Mouse (Mus musculus): ENCODE measurements around the gene Slc12a5. TPM values are rescaled to one million over a fixed set of nuclear protein-coding genes. Genes with fewer than 3 reads are reported as not detected.

Gene Slc12a5
- total RNA-seq, 1 experiment from 2014 or later = 0.45 TPM

DNA sequence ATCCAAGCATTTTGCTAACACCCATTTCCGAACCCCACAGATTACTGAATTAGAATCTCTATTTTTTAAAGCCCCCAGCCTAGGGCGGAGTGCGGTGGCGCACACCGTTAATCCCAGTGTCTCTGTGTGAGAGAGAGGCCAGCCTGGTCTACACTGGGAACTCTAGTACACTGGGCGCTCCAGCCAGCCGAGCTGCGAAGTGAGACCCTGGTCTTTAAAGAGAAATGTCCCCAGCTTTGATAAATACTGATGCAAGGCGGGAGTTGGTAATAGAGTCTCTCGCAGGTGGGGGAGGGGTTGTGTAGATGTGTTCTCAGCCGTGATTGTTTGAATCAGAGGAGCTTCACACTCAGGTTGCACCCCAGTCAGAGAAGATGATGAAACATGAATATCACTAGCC, 21.5 kb upstream of the Slc12a5 start:
- ATAC-seq (replicated peaks in 1 of 2; ENCODE audit: insufficient read depth in 1 of 2, low FRiP score in 2 of 2, low TSS enrichment in 1 of 2, low read depth in 1 of 2, poor library complexity in 2 of 2, severe bottlenecking in 2 of 2) = no peak

GRCm38 (mm10) chr2:164940140-164940830, 20.3 kb upstream of the Slc12a5 start, which contains the start of gene Mmp9:
TSS of gene Mmp9 (plus strand) at chr2:164940780.
- ATAC-seq (replicated peaks in 1 of 2; ENCODE audit: insufficient read depth in 1 of 2, low FRiP score in 2 of 2, low TSS enrichment in 1 of 2, low read depth in 1 of 2, poor library complexity in 2 of 2, severe bottlenecking in 2 of 2) = no peak

- ATAC-seq (replicated peaks in 1 of 2; ENCODE audit: insufficient read depth in 1 of 2, low FRiP score in 2 of 2, low TSS enrichment in 1 of 2, low read depth in 1 of 2, poor library complexity in 2 of 2, severe bottlenecking in 2 of 2) = peak; percentile 70 to 77
Observed at GRCm38 (mm10) chr2:164942692-164943290, 17.8 kb upstream of the Slc12a5 start.

DNA sequence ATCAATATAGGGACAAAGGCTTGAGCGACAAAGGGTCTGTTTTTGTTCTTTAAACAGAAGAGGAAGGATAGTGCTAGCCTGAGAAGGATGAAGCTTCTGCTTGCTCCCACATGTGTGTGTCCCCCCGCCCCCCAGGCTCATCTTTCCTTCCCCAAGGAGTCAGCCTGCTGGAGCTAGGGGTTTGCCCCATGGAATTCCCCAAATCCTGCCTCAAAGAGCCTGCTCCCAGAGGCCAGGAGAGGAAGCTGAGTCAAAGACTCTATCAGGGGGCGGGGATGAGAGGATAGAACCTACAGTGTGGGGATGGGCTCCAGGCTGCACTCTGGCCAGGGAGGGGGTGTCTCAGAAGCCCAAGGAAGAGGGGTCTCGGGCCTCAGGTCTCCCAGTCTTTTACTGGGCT, 13.1 kb upstream of the Slc12a5 start:
- ATAC-seq (replicated peaks in 1 of 2; ENCODE audit: insufficient read depth in 1 of 2, low FRiP score in 2 of 2, low TSS enrichment in 1 of 2, low read depth in 1 of 2, poor library complexity in 2 of 2, severe bottlenecking in 2 of 2) = no peak

- peak; percentile 29 to 39 for ATAC-seq (replicated peaks in 1 of 2; ENCODE audit: insufficient read depth in 1 of 2, low FRiP score in 2 of 2, low TSS enrichment in 1 of 2, low read depth in 1 of 2, poor library complexity in 2 of 2, severe bottlenecking in 2 of 2)
Observed at GRCm38 (mm10) chr2:164947930-164948329, 12.7 kb upstream of the Slc12a5 start.

GRCm38 (mm10) chr2:164948962-164949361, 11.6 kb upstream of the Slc12a5 start:
- ATAC-seq (replicated peaks in 1 of 2; ENCODE audit: insufficient read depth in 1 of 2, low FRiP score in 2 of 2, low TSS enrichment in 1 of 2, low read depth in 1 of 2, poor library complexity in 2 of 2, severe bottlenecking in 2 of 2) = no peak

- no peak; a peak in 1 of 4 replicates for ATAC-seq (replicated peaks in 1 of 2; ENCODE audit: insufficient read depth in 1 of 2, low FRiP score in 2 of 2, low TSS enrichment in 1 of 2, low read depth in 1 of 2, poor library complexity in 2 of 2, severe bottlenecking in 2 of 2)
Observed at GRCm38 (mm10) chr2:164950501-164950900, 10.1 kb upstream of the Slc12a5 start.

GRCm38 (mm10) chr2:164951745-164952144, 8.9 kb upstream of the Slc12a5 start:
- no peak for ATAC-seq (replicated peaks in 1 of 2; ENCODE audit: insufficient read depth in 1 of 2, low FRiP score in 2 of 2, low TSS enrichment in 1 of 2, low read depth in 1 of 2, poor library complexity in 2 of 2, severe bottlenecking in 2 of 2)

DNA sequence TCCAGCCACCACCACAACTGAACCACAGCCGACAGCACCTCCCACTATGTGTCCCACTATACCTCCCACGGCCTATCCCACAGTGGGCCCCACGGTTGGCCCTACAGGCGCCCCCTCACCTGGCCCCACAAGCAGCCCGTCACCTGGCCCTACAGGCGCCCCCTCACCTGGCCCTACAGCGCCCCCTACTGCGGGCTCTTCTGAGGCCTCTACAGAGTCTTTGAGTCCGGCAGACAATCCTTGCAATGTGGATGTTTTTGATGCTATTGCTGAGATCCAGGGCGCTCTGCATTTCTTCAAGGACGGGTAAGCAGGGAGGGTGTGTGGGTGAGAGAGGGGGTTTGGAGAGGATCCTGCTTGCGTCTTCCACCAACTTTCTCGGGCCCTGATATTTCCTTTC, 8.2 kb upstream of the Slc12a5 start:
- no peak for ATAC-seq (replicated peaks in 1 of 2; ENCODE audit: insufficient read depth in 1 of 2, low FRiP score in 2 of 2, low TSS enrichment in 1 of 2, low read depth in 1 of 2, poor library complexity in 2 of 2, severe bottlenecking in 2 of 2)

DNA sequence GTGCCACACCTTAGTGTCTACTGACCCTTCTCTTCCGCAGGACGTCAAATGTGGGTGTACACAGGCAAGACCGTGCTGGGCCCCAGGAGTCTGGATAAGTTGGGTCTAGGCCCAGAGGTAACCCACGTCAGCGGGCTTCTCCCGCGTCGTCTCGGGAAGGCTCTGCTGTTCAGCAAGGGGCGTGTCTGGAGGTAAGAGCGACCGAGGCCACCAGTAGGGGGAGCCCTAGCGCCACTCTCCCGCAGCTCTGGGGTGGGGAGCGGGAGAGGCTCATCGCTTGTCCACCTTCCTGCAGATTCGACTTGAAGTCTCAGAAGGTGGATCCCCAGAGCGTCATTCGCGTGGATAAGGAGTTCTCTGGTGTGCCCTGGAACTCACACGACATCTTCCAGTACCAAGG, 7.4 kb upstream of the Slc12a5 start:
- peak; percentile 77 to 84 for ATAC-seq (replicated peaks in 1 of 2; ENCODE audit: insufficient read depth in 1 of 2, low FRiP score in 2 of 2, low TSS enrichment in 1 of 2, low read depth in 1 of 2, poor library complexity in 2 of 2, severe bottlenecking in 2 of 2)

DNA sequence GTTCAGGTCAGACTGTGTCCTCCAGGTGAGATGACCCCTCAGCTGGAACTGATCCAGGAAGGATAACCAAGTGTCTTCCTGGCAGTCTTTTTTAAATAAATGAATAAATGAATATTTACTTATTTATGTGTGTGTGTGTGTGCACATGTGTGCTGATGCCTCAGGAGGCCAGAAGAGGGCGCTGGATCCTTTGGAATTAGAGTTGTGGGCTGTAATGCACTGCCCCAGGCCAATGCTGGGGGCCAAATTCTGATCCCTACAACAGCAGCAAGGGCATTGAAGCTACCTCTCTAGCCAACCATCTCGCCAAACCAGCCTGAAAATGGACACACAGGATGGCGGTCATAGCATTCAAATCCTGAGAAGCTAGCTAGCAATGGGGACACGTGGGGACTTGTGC, 4.9 kb upstream of the Slc12a5 start:
- no peak for ATAC-seq (replicated peaks in 1 of 2; ENCODE audit: insufficient read depth in 1 of 2, low FRiP score in 2 of 2, low TSS enrichment in 1 of 2, low read depth in 1 of 2, poor library complexity in 2 of 2, severe bottlenecking in 2 of 2)

- ATAC-seq (replicated peaks in 1 of 2; ENCODE audit: insufficient read depth in 1 of 2, low FRiP score in 2 of 2, low TSS enrichment in 1 of 2, low read depth in 1 of 2, poor library complexity in 2 of 2, severe bottlenecking in 2 of 2) = no peak
Observed at GRCm38 (mm10) chr2:164956195-164956594, 4.4 kb upstream of the Slc12a5 start.

- ATAC-seq (replicated peaks in 1 of 2; ENCODE audit: insufficient read depth in 1 of 2, low FRiP score in 2 of 2, low TSS enrichment in 1 of 2, low read depth in 1 of 2, poor library complexity in 2 of 2, severe bottlenecking in 2 of 2) = no peak
Observed at GRCm38 (mm10) chr2:164957548-164958315, 2.9 kb upstream of the Slc12a5 start.

- 0 out of 4 replicates have a peak, but pooled peaks have one; percentile 26 to 42 for ATAC-seq (replicated peaks in 1 of 2; ENCODE audit: insufficient read depth in 1 of 2, low FRiP score in 2 of 2, low TSS enrichment in 1 of 2, low read depth in 1 of 2, poor library complexity in 2 of 2, severe bottlenecking in 2 of 2)
Observed at GRCm38 (mm10) chr2:164961506-164962182, 1.0 kb downstream of the Slc12a5 start.

DNA sequence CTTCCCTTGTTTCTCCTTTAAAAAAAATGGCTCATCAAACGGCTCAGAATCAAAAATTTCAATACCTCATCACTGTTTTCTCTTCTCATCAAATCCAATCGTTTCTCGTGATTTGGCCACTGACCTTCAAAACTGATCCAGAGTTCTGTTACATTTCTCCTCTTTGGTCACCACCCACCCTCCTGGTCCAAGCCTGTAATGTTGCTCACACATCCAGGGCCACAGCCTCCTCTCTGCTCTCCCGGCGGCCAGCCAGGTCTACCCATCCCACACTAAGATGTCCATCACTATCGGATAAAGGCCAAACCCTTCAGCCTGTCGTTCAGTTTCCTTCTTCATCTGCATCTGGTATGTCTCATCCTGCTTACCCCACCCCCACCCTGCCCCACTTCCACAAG, 1.6 kb downstream of the Slc12a5 start:
- no peak for ATAC-seq (replicated peaks in 1 of 2; ENCODE audit: insufficient read depth in 1 of 2, low FRiP score in 2 of 2, low TSS enrichment in 1 of 2, low read depth in 1 of 2, poor library complexity in 2 of 2, severe bottlenecking in 2 of 2)

- no peak for ATAC-seq (replicated peaks in 1 of 2; ENCODE audit: insufficient read depth in 1 of 2, low FRiP score in 2 of 2, low TSS enrichment in 1 of 2, low read depth in 1 of 2, poor library complexity in 2 of 2, severe bottlenecking in 2 of 2)
Observed at GRCm38 (mm10) chr2:164964242-164964894, 3.8 kb downstream of the Slc12a5 start.

DNA sequence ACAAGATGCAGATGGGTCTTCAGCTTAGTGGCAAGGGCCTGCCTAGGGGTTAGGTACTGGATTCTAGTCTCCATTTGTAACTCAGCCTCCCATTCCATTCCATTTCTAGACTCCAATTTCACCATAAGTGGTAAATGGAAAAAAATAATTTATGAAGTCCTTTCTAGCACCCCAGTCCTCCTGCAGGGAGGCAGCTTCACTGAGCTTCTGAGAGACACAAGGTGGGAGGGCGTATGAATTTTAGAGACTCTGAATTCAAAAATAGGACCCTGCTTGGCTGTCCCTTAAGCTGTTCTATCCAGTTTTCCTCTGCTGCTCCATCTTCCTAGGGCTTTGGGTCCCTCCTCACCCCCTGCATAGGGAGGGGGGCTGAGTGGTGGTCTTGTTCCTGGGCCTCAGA, 4.4 kb downstream of the Slc12a5 start:
- no peak for ATAC-seq (replicated peaks in 1 of 2; ENCODE audit: insufficient read depth in 1 of 2, low FRiP score in 2 of 2, low TSS enrichment in 1 of 2, low read depth in 1 of 2, poor library complexity in 2 of 2, severe bottlenecking in 2 of 2)
